Mouse (Mus musculus) MEL (cell line): Measurements from ENCODE around the gene Ano6.

ENCODE experiments used
- CTCF ChIP-seq, 3 experiments: IDR thresholded peaks in 2 of 3; conservative IDR thresholded peaks in 1 of 3; 2 replicates each; pipeline ENCODE4 v1.5.1; 2011 to 2012; ENCODE audit warnings: low read length in 3 of 3, low read depth in 2 of 3, mild to moderate bottlenecking in 2 of 3, improper control_type of control experiment in 1 of 3, inconsistent platforms in 1 of 3, mixed read lengths in 1 of 3, moderate library complexity in 1 of 3; ENCODE audit not compliant: control insufficient read depth in 1 of 3, insufficient read depth in 1 of 3, poor library complexity in 1 of 3, severe bottlenecking in 1 of 3
- E2F4 ChIP-seq: IDR thresholded peaks from 2 replicates; pipeline ENCODE4 v1.6.1; 2011; ENCODE audit warnings: low read depth, low read length, improper control_type of control experiment, borderline replicate concordance
- EP300 ChIP-seq, 2 experiments: IDR thresholded peaks; 2 replicates each; pipeline ENCODE4 v1.6.1; 2011; ENCODE audit warnings: improper control_type of control experiment in 2 of 2, low read length in 2 of 2, low read depth in 1 of 2, mild to moderate bottlenecking in 1 of 2
- GABPA ChIP-seq: IDR thresholded peaks from 2 replicates; pipeline ENCODE4 v1.6.1; 2012; ENCODE audit warnings: low read depth, mild to moderate bottlenecking, inconsistent platforms, low read length, improper control_type of control experiment, moderate library complexity
- GATA1 ChIP-seq: IDR thresholded peaks from 2 replicates; pipeline ENCODE4 v1.6.1; 2011; ENCODE audit warnings: low read depth, low read length, improper control_type of control experiment
- MAZ ChIP-seq: IDR thresholded peaks from 2 replicates; pipeline ENCODE4 v1.6.1; 2012; ENCODE audit warnings: low read depth, mild to moderate bottlenecking, inconsistent platforms, low read length, improper control_type of control experiment
- MEF2A ChIP-seq: IDR thresholded peaks from 2 replicates; pipeline ENCODE4 v1.6.1; 2014; ENCODE audit warnings: low read depth, mild to moderate bottlenecking, inconsistent platforms, low read length, improper control_type of control experiment; ENCODE audit not compliant: poor library complexity, insufficient replicate concordance, severe bottlenecking; ENCODE audit errors: extremely low read depth
- POLR2A ChIP-seq, 2 experiments: IDR thresholded peaks; 2 replicates each; pipeline ENCODE4 v1.6.1; 2011 to 2012; ENCODE audit warnings: low read length in 2 of 2, mild to moderate bottlenecking in 2 of 2, control low read depth in 1 of 2, improper control_type of control experiment in 1 of 2, low read depth in 1 of 2, moderate library complexity in 1 of 2; ENCODE audit not compliant: control insufficient read depth in 1 of 2, insufficient read depth in 1 of 2, poor library complexity in 1 of 2
- POLR2AphosphoS2 ChIP-seq: IDR thresholded peaks from 2 replicates; pipeline ENCODE4 v1.6.1; 2011; ENCODE audit warnings: low read length, improper control_type of control experiment
- SIN3A ChIP-seq: IDR thresholded peaks from 2 replicates; pipeline ENCODE4 v1.6.1; 2012; ENCODE audit warnings: low read length, improper control_type of control experiment, inconsistent platforms

GRCm38 (mm10) chr15:95964251-95964561 is 173.6 kb downstream of the Ano6 start:
- no peak for TF ChIP-seq E2F4
- no peak for TF ChIP-seq POLR2A (IDR thresholded peaks at IDR 0.05; ENCODE audit: control insufficient read depth in 1 of 2, insufficient read depth in 1 of 2, low read depth in 1 of 2, low read length in 2 of 2, poor library complexity in 1 of 2)
- no peak for TF ChIP-seq CTCF (IDR thresholded peaks at IDR 0.05 in 2 of 3, conservative IDR thresholded peaks at IDR 0.05 in 1 of 3; ENCODE audit: control insufficient read depth in 1 of 3, insufficient read depth in 1 of 3, low read depth in 2 of 3, low read length in 3 of 3, poor library complexity in 1 of 3, severe bottlenecking in 1 of 3)
- no peak for TF ChIP-seq MEF2A
- TF ChIP-seq MAZ, result no peak
- TF ChIP-seq POLR2AphosphoS2, result no peak
- no peak for TF ChIP-seq GABPA
- TF ChIP-seq EP300 (IDR thresholded peaks at IDR 0.05; ENCODE audit: low read depth in 1 of 2, low read length in 2 of 2), result no peak
- no peak for TF ChIP-seq GATA1
- TF ChIP-seq SIN3A, result no peak
